Mouse (Mus musculus): ENCODE data around the gene Olfr1393. TPM values are rescaled to one million over a fixed set of nuclear protein-coding genes. Genes with fewer than 3 reads are reported as not detected.

Olfr1393 gene
- polyA plus RNA-seq, 1 experiment from 2014 or later: 0.04 TPM

DNA sequence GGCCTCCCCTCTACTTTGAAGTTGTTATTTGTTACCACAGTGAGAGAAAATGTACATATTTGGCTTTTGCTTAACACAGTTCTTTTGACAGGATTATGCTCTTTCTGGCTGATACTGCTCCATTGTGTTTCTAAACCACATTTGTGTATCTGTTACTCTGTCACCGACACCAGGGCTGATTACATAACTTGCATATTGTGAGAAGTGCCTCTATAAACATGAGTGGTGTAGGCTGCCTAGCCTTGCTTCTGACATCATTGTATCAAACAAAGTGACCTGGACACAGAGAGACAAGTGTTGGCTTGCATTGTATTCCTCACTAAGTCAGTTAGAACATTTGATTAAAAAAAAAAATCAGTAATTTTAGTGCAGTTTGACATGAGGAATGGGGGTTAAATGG, 18.3 kb upstream of the Olfr1393 start:
- peaks cover 57% of the 10 kb centered on the region for H3K36me3 ChIP-seq

DNA sequence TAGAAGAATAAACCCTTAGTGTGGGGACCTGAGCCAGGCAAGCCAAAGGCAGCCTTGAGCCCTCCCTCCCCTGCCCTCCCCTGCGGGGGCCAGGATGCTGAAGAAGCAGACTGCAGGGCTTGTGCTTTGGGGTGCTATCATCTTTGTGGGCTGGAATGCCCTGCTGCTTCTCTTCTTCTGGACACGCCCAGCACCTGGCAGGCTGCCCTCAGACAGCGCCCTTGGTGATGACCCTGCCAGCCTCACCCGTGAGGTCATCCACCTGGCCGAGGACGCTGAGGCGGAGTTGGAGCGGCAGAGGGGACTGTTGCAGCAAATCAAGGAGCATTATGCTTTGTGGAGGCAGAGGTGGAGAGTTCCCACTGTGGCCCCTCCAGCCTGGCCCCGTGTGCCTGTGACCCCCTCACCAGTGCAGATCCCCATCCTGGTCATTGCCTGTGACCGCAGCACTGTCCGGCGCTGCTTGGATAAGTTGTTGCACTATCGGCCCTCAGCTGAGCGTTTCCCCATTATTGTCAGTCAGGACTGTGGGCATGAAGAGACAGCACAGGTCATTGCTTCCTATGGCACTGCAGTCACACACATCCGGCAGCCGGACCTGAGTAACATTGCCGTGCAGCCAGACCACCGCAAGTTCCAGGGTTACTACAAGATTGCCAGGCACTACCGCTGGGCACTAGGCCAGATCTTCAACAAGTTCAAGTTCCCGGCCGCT, 17.3 kb upstream of the Olfr1393 start:
- peaks cover 48% of the 10 kb centered on the region for H3K36me3 ChIP-seq
- no peaks in the 10 kb centered on the region for H3K4me1 ChIP-seq

More for the DNA sequence above, 18.3 kb upstream of the Olfr1393 start:
- WGBS: 90% methylated on average over 1 of the region's 1 CpGs
- Histone ChIP-seq H3K27ac (replicated peaks) (no peak overlapping the region), H3K4me1 (no peaks in the 10 kb centered on the region), H3K9me3 (replicated peaks) (no peaks in the 10 kb centered on the region), H3K27me3 (ENCODE audit: low read depth, poor library complexity, severe bottlenecking) (no peaks in the 10 kb centered on the region), H3K4me3 (no peak overlapping the region)
- no peak for DNase-seq (ENCODE audit: low spot score)

DNA sequence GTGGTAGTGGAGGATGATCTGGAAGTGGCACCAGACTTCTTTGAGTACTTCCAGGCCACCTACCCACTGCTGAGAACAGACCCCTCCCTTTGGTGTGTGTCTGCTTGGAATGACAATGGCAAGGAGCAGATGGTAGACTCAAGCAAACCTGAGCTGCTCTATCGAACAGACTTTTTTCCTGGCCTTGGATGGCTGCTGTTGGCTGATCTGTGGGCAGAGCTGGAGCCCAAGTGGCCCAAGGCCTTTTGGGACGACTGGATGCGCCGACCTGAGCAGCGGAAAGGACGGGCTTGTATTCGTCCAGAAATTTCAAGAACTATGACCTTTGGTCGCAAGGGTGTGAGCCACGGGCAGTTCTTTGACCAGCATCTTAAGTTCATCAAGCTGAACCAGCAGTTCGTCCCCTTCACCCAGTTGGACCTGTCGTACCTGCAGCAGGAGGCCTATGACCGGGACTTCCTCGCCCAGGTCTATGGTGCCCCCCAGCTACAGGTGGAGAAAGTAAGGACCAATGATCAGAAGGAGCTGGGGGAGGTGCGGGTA, 16.7 kb upstream of the Olfr1393 start:
- Histone ChIP-seq H3K9me3 (replicated peaks) (no peaks in the 10 kb centered on the region), H3K27me3 (ENCODE audit: low read depth, poor library complexity, severe bottlenecking) (no peaks in the 10 kb centered on the region), H3K4me1 (no peaks in the 10 kb centered on the region), H3K36me3 (peaks cover 45% of the 10 kb centered on the region), H3K27ac (replicated peaks) (no peak overlapping the region), H3K4me3 (no peak overlapping the region)
- WGBS: 94% methylated on average over 14 of the region's 14 CpGs
- no peak for DNase-seq (ENCODE audit: low spot score)

More for the DNA sequence above, 17.3 kb upstream of the Olfr1393 start:
- H3K9me3 ChIP-seq (replicated peaks): no peaks in the 10 kb centered on the region
- no peak for DNase-seq (ENCODE audit: low spot score)
- WGBS: 94% methylated on average over 21 of the region's 21 CpGs
- H3K27ac ChIP-seq (replicated peaks): no peak overlapping the region
- no peaks in the 10 kb centered on the region for H3K27me3 ChIP-seq (ENCODE audit: low read depth, poor library complexity, severe bottlenecking)
- no peak overlapping the region for H3K4me3 ChIP-seq

DNA sequence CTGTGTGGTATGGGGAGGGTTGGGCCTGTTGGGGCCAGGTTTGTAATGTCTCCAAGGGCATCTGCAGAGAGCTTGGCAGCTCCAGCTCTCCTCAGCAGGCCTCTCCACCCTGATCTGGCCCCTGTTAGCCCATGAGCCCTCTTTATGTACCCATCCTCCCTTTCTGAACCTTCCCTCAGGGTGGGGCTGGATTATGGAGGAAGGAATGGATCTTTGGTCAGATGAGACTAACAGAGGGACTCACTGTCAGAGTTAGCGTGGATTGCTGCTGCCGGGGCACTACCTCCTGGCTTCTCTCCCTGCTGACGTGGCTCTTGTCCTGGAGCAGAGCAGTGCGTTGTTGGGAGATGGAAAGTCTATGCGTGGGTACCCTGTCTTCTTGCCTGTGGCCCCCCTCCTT, 15.8 kb upstream of the Olfr1393 start:
- H3K4me1 ChIP-seq: no peaks in the 10 kb centered on the region
- no peak overlapping the region for H3K27ac ChIP-seq (replicated peaks)
- peaks cover 39% of the 10 kb centered on the region for H3K36me3 ChIP-seq
- no peaks in the 10 kb centered on the region for H3K27me3 ChIP-seq (ENCODE audit: low read depth, poor library complexity, severe bottlenecking)
- no peak overlapping the region for H3K4me3 ChIP-seq
- WGBS: 92% methylated on average over 5 of the region's 5 CpGs
- H3K9me3 ChIP-seq (replicated peaks): no peaks in the 10 kb centered on the region
- no peak for DNase-seq (ENCODE audit: low spot score)

DNA sequence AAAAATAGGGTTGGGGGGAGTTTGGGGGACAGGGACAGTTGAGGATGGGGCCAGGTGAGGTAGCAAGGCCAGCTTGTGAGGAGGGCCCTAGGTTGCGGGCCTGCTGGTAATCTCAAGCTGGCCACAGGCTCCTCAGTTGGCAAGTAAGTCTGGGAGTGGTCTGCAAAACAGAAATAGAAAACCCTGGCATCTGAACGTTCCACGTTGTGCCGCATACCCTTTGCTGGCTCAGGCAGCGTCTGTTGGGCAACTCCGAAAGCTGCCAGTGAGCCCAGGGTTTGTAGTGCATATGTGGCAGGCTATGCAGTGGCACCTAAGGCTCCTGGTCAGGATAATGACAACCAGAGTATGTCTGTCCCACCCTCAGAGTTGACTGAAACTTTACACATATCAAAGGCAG, 15.0 kb upstream of the Olfr1393 start:
- 92% methylated on average over 6 of the region's 6 CpGs for WGBS
- Histone ChIP-seq H3K27ac (replicated peaks) (no peak overlapping the region), H3K4me1 (no peaks in the 10 kb centered on the region), H3K36me3 (peaks cover 35% of the 10 kb centered on the region), H3K9me3 (replicated peaks) (no peaks in the 10 kb centered on the region), H3K27me3 (ENCODE audit: low read depth, poor library complexity, severe bottlenecking) (no peaks in the 10 kb centered on the region), H3K4me3 (no peak overlapping the region)
- DNase-seq (ENCODE audit: low spot score): no peak

DNA sequence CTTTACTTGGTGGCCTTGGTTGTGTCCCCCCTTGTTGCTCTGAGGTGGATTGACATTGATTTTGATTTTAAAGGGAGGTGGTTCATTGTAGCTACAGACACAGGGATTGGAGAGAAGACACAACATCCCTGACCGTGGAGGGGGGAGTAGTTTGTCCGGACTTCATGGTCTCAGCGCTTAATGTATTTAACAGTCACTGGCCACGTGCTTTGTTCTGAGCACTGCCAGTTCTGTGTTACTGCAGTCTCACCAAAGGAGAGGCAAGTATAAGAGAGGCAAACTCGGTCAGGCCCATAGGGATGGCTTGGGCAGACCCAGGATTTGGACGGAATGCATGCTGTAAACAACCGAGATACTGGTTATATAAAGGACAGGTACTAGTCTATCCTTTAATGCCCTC, 14.0 kb upstream of the Olfr1393 start:
- DNase-seq (ENCODE audit: low spot score): no peak
- H3K27me3 ChIP-seq (ENCODE audit: low read depth, poor library complexity, severe bottlenecking): no peaks in the 10 kb centered on the region
- WGBS: 95% methylated on average over 7 of the region's 7 CpGs

DNA sequence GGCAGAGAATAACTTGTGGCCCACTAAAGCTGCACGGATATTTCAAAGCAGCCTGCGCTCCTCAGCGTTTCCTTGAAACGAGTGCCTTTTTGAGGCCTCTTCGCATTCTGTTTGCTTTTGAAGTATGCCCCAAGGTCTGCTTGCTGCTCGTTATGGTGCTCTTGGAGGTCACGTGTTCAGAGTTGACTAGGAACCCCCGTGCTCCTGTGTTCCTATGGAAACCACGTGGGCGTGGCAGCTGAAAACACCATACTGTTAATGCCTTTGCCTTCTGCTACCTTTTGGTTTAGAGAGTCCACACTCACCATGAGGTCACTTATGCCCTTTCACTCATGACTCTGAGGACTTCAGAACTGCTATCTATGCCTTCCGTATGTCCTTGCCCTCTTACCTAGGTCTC, 13.5 kb upstream of the Olfr1393 start:
- 89% methylated on average over 11 of the region's 11 CpGs for WGBS
- no peak for DNase-seq (ENCODE audit: low spot score)
- no peak overlapping the region for H3K27ac ChIP-seq (replicated peaks)
- H3K36me3 ChIP-seq: peaks cover 33% of the 10 kb centered on the region
- no peak overlapping the region for H3K4me3 ChIP-seq
- no peaks in the 10 kb centered on the region for H3K4me1 ChIP-seq
- H3K27me3 ChIP-seq (ENCODE audit: low read depth, poor library complexity, severe bottlenecking): no peaks in the 10 kb centered on the region
- H3K9me3 ChIP-seq (replicated peaks): no peaks in the 10 kb centered on the region

More for the DNA sequence above, 14.0 kb upstream of the Olfr1393 start:
- Histone ChIP-seq H3K27ac (replicated peaks) (no peak overlapping the region), H3K4me1 (no peaks in the 10 kb centered on the region), H3K9me3 (replicated peaks) (no peaks in the 10 kb centered on the region), H3K4me3 (no peak overlapping the region), H3K36me3 (peaks cover 35% of the 10 kb centered on the region)

DNA sequence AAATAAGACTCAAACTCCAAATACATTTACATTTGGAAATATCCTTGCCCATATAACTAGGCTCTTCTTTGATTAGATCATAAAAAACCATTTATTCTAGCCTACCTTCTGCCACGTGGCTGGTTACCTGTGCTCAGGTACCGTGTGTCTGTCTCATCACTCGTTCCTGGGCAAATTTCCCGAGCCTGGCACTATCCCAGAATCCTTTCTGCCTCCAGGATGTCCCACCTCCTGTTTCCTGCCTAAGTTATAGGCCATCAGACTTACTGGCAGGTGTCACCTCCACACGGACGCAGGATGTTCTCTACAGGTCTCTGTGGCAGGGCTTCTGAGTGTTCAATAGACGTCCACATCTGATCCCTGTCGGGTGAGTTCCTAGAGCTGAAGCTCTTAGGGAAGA, 13.0 kb upstream of the Olfr1393 start:
- no peak for DNase-seq (ENCODE audit: low spot score)
- peaks cover 30% of the 10 kb centered on the region for H3K36me3 ChIP-seq
- 87% methylated on average over 8 of the region's 8 CpGs for WGBS

DNA sequence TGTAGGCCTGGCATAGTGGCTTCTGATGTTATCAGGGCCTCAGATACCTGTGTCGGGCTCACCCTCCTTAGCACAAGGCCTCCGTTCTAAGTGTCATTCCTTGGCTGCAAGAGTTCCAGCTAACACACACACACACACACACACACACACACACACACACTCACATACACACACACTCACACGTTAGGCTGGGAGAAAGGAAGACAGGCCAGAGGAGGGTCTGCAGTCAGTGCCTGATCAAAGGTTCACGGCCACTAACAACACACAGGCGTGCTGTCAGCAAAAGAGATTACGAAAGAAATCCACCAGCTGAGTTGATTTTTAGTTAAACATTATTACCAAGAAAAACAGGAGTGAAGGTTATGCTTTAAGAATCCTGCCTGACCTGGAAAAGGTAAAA, 11.4 kb upstream of the Olfr1393 start:
- Histone ChIP-seq H3K9me3 (replicated peaks) (no peaks in the 10 kb centered on the region), H3K27ac (replicated peaks) (no peak overlapping the region), H3K27me3 (ENCODE audit: low read depth, poor library complexity, severe bottlenecking) (no peaks in the 10 kb centered on the region), H3K36me3 (peaks cover 15% of the 10 kb centered on the region), H3K4me1 (no peaks in the 10 kb centered on the region), H3K4me3 (no peak overlapping the region)
- no peak for DNase-seq (ENCODE audit: low spot score)
- 86% methylated on average over 6 of the region's 6 CpGs for WGBS

More for the DNA sequence above, 13.0 kb upstream of the Olfr1393 start:
- Histone ChIP-seq H3K9me3 (replicated peaks) (no peaks in the 10 kb centered on the region), H3K27ac (replicated peaks) (no peak overlapping the region), H3K27me3 (ENCODE audit: low read depth, poor library complexity, severe bottlenecking) (no peaks in the 10 kb centered on the region), H3K4me3 (no peak overlapping the region), H3K4me1 (no peaks in the 10 kb centered on the region)

DNA sequence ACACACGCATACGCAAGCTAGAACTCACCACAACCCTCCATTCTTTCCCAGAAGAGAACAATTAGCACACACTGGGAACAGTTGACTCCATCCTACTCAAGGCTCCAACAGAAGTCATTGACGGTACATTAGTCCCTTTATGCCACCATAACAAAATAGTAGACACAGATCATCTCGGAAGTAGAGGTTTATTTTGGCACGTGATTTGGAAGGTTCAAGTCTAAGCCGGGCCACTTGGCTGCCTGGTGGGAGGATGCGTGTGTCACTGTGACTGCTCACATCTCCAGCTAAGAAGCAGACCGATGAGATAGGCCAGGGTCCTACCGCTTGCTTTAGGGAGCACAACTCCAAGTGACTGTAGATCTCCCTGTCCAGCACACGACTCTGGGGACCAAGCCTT, 10.8 kb upstream of the Olfr1393 start:
- WGBS: 93% methylated on average over 10 of the region's 10 CpGs
- Histone ChIP-seq H3K27me3 (ENCODE audit: low read depth, poor library complexity, severe bottlenecking) (no peaks in the 10 kb centered on the region), H3K4me3 (no peak overlapping the region), H3K4me1 (no peaks in the 10 kb centered on the region), H3K36me3 (peaks cover 8% of the 10 kb centered on the region), H3K9me3 (replicated peaks) (no peaks in the 10 kb centered on the region), H3K27ac (replicated peaks) (no peak overlapping the region)
- DNase-seq (ENCODE audit: low spot score): no peak

DNA sequence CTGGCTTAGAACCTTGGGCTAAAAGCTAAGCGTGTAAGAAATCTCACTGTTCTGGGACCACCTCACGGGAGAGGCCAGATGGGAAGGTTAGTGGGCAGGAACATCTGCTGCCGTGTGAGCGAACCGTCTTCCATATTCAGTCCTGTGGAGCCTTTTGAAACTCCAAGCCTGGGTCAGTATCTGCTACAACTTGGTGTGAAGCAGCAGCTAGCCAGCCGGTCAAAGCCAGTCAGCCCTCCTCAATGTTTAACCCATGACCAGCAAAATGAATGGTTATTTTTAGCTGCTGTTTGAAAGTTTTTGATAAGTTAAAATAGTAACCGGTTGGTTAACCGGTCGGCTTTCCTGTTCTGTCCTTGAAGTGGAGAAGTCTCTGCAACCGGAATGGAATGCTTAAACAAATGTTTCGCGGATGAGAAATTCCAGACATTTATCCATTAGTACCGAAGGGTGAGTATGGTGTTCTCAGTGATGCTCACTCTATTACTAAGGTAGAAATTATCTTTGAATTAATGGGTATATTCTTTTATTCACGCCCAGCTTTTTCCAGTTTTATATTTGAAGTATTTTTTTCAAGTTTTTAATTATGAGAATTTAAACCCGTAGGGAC, 10.0 kb upstream of the Olfr1393 start:
- DNase-seq (ENCODE audit: low spot score): no peak
- WGBS: 91% methylated on average over 15 of the region's 15 CpGs
- H3K4me1 ChIP-seq: no peaks in the 10 kb centered on the region
- H3K27me3 ChIP-seq (ENCODE audit: low read depth, poor library complexity, severe bottlenecking): no peaks in the 10 kb centered on the region
- no peak overlapping the region for H3K4me3 ChIP-seq
- H3K36me3 ChIP-seq: peaks cover 5% of the 10 kb centered on the region; the same call in 1 of the 2 replicates
- no peak overlapping the region for H3K27ac ChIP-seq (replicated peaks)
- no peaks in the 10 kb centered on the region for H3K9me3 ChIP-seq (replicated peaks)

DNA sequence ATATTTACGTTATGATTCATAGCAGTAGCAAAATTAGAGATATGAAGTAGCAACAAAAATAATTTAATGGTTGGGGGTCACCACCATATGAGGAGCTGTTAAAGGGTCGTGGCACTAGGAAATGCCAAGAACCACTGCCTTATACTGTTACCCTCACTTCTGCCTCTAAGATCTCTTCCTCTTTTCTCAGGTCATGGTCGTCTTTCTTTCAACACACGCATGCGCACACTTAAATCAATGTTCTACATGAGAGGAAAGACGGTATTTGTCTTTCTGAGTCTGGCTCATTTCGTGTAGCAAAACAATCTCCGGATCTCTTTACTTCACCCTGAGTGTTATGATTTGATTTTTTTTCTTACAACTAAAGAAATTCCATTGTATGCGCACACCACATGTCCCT, 8.3 kb upstream of the Olfr1393 start:
- 94% methylated on average over 9 of the region's 9 CpGs for WGBS
- H3K27ac ChIP-seq (replicated peaks): no peak overlapping the region
- H3K9me3 ChIP-seq (replicated peaks): no peaks in the 10 kb centered on the region
- no peak for DNase-seq (ENCODE audit: low spot score)
- no peaks in the 10 kb centered on the region for H3K4me1 ChIP-seq
- no peak overlapping the region for H3K4me3 ChIP-seq
- H3K27me3 ChIP-seq (ENCODE audit: low read depth, poor library complexity, severe bottlenecking): no peaks in the 10 kb centered on the region
- H3K36me3 ChIP-seq: no peaks in the 10 kb centered on the region

DNA sequence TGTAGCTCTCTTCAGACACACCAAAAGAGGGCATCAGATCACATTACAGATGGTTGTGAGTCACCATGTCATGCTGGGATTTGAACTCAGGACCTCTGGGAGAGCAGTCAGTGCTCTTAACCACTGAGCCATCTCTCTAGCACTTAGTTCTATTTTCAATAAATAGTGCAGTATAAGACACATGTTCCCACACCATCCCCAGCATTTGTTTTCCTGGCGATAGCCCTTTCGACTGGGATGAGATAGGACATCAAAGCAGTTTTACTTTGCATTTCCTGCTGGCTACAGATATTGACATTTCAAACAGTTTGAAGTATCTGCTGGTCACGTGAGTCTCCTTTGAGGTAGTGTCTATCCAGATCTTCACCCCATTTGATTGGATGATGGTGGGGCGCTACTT, 7.7 kb upstream of the Olfr1393 start:
- no peak for DNase-seq (ENCODE audit: low spot score)
- H3K27me3 ChIP-seq (ENCODE audit: low read depth, poor library complexity, severe bottlenecking): no peaks in the 10 kb centered on the region
- H3K9me3 ChIP-seq (replicated peaks): no peaks in the 10 kb centered on the region
- no peak overlapping the region for H3K27ac ChIP-seq (replicated peaks)
- no peaks in the 10 kb centered on the region for H3K4me1 ChIP-seq
- no peaks in the 10 kb centered on the region for H3K36me3 ChIP-seq
- 90% methylated on average over 4 of the region's 4 CpGs for WGBS
- no peak overlapping the region for H3K4me3 ChIP-seq
